Mouse (Mus musculus): ENCODE measurements at regions not wholly inside any gene's neighbourhood (a gene's known extent, or its start where the extent isn't known, plus 50 kb on each side); places are given as distances from the start of the nearest gene placed in this dataset.
"Not testable (repeated sequence)": the region's sequence is repeated elsewhere in the genome, so short reads cannot be mapped to it uniquely, and the experiment has no call there.

DNA sequence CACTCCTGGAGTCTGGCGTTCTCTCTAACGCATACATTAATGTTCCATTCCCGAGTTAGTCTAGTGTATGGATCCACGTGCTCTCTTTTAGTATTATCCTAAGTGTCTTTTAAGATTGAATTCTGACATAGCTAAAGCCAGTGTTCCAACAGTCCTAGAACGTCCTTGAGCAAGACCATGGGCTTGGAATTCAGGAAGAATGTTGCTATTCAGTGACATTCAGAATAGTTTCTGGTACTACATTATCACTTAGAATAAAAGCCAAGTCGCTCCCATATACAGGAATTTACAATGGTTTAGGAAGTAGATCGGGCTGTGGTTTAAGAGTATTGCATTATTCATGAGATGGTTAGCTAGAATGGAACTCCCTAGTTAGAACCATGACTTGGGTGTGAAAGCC is 277.6 kb upstream of the Klf6 start:
- H3K36me3 ChIP-seq; H3K27ac ChIP-seq (ENCODE audit: poor library complexity, severe bottlenecking); H3K9ac ChIP-seq; H3K9me3 ChIP-seq (replicated peaks); H3K4me1 ChIP-seq (replicated peaks); H3K4me2 ChIP-seq; H3K4me3 ChIP-seq; H3K27me3 ChIP-seq (replicated peaks); ATAC-seq (ENCODE audit: insufficient number of reproducible peaks, low FRiP score): not testable (repeated sequence)
- 80% methylated on average over 7 of the region's 7 CpGs for WGBS

DNA sequence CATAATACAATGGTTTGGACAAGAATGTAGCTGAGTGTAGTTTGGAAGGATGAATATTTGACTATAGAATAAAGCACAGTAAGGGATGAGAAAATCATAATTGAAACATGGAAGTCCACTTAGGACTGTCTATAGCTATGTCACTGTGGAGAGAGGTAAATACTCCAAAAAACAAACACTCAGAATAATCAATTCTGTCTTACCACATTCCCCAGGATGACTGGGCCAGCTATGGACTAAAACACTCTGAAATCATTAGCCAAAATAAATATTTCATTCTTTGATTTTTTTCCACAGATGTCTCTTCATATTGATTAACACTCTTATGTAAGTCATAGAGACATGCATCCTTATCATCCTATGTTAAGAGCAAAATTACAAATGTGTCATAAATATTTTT is 274.1 kb upstream of the Klf6 start:
- ATAC-seq (ENCODE audit: insufficient number of reproducible peaks, low FRiP score) = no peak
- H3K27ac ChIP-seq (ENCODE audit: poor library complexity, severe bottlenecking) = no peak overlapping the region
- H3K4me3 ChIP-seq = no peak overlapping the region
- no peak overlapping the region for H3K4me2 ChIP-seq
- H3K36me3 ChIP-seq = no peaks in the 10 kb centered on the region
- H3K9me3 ChIP-seq (replicated peaks) = no peaks in the 10 kb centered on the region
- 0 out of 2 replicates have a peak, but pooled peaks cover 3% of the 10 kb centered on the region for H3K4me1 ChIP-seq (replicated peaks)
- H3K27me3 ChIP-seq (replicated peaks) = no peaks in the 10 kb centered on the region
- H3K9ac ChIP-seq = no peak overlapping the region

DNA sequence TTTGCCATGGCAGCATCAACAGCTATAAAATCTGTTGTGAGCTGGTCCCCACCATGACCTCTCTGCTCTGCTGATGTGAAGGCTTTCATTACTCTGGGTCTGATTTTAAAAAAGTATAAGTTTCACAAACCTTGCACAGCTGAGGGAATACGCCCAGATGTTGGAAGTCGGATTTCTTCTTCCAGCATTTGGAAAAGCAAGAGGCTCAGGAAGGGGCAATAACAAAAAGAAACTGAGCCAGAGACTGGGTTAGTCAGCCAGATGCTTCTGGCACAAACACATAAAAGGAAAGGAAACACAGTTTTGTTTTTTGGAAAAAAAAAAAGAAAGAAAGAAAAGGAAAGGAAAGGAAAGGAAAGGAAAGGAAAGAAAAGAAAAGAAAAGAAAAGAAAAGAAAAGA is 270.0 kb upstream of the Klf6 start:
- Histone ChIP-seq H3K36me3 (no peaks in the 10 kb centered on the region), H3K4me1 (replicated peaks) (peaks cover 12% of the 10 kb centered on the region; the same call in 1 of the 2 replicates), H3K4me2 (no peak overlapping the region), H3K4me3 (no peak overlapping the region), H3K9me3 (replicated peaks) (no peaks in the 10 kb centered on the region), H3K27ac (ENCODE audit: poor library complexity, severe bottlenecking) (no peak overlapping the region), H3K9ac (no peak overlapping the region), H3K27me3 (replicated peaks) (no peaks in the 10 kb centered on the region)
- ATAC-seq (ENCODE audit: insufficient number of reproducible peaks, low FRiP score) = no peak
- WGBS = 77% methylated on average over 2 of the region's 2 CpGs

DNA sequence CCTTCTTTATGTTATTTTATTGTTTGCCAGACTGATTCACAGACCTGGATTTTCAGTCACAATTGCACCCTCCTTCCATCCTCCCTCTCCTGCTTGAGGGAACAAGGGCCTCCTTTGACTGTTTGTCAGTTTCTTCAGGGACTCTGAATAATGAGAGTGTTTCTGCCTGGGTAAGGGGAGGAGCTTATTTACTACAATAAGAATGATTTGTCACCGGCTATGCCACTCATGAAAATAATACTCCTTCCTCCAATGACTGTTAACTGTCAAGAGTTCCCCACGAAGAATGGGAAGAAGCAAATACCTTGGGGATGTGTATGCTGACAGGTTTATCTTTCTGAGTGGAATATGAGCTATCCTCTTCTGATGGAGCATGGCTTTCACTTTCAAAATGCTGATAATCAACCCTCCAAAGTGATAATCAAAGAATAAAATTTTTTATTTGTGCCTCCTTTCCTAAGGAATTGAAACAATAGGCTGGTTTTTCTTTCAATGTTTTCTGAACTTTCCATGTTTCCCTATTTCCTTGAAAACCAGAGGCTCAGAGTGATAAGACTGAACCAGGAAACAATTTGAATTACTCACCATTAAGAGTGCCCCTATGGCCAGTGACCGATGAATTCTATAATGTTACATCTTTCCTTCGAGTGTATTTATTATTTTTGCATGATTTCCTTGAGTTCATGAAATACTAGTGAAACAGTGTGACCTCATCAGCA is 269.3 kb upstream of the Klf6 start:
- peak overlapping the region; percentile 33; the same call in 1 of the 2 replicates for H3K27ac ChIP-seq (ENCODE audit: poor library complexity, severe bottlenecking)
- H3K4me1 ChIP-seq (replicated peaks) = peaks cover 12% of the 10 kb centered on the region; the same call in 1 of the 2 replicates
- no peaks in the 10 kb centered on the region for H3K36me3 ChIP-seq
- H3K27me3 ChIP-seq (replicated peaks) = no peaks in the 10 kb centered on the region
- H3K4me2 ChIP-seq = peak overlapping the region; percentile 21; the same call in 1 of the 2 replicates
- 33% methylated on average over 4 of the region's 4 CpGs for WGBS
- ATAC-seq (ENCODE audit: insufficient number of reproducible peaks, low FRiP score) = peak; percentile 59; the same call in 1 of the 2 replicates
- H3K4me3 ChIP-seq = no peak overlapping the region
- H3K9ac ChIP-seq = no peak overlapping the region
- no peaks in the 10 kb centered on the region for H3K9me3 ChIP-seq (replicated peaks)

DNA sequence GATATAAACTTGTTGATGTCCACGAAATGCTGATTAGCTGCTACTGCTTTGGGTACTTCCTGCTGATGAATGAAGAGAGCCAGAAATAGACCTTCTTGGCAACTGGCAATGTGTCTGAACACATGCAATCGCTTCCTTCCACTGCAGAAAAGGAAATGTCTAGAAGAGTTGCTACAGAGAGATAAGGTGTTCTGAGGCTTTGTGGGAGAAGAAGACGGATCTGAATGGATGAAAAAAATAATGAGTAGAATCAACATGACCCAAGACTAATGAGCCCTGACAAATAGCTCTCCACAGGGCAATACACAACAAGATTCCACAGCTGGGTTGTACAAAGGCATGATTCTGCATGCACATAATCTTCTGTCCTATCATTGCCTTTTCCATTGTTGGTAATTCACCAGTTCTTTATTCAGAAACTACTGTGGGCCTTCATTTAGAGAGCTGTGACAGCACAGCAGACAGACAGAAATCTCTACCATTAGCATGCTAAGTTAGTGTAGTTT is 268.7 kb upstream of the Klf6 start:
- Histone ChIP-seq H3K9me3 (replicated peaks) (no peaks in the 10 kb centered on the region), H3K9ac (no peak overlapping the region), H3K27ac (ENCODE audit: poor library complexity, severe bottlenecking) (peak overlapping the region; percentile 65), H3K4me1 (replicated peaks) (peaks cover 12% of the 10 kb centered on the region; the same call in 1 of the 2 replicates), H3K36me3 (no peaks in the 10 kb centered on the region), H3K4me3 (no peak overlapping the region), H3K27me3 (replicated peaks) (no peaks in the 10 kb centered on the region), H3K4me2 (no peak overlapping the region)
- WGBS = 4% methylated on average over 3 of the region's 3 CpGs
- peak; percentile 76 for ATAC-seq (ENCODE audit: insufficient number of reproducible peaks, low FRiP score)

DNA sequence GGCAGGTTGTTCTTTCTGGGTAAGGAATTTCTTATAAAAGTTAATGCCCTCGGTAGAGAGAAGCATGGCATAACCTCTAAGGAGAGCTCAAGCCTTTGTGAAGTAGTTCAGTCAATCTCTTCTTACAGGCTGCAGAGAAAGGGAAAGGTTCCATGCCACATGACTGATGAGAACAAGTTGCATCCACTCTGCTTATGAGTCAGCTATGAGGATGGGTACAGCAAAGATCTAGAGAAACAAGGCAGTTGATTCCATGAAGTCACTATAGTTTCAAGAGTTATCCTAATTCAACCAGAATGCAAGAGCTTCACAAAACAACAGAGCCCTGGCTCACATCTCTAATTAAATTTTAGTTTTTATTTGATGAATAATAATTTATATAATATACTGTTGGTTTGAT is 259.6 kb upstream of the Klf6 start:
- no peak overlapping the region for H3K4me2 ChIP-seq
- WGBS = 68% methylated on average over 1 of the region's 1 CpGs
- H3K27me3 ChIP-seq (replicated peaks) = no peaks in the 10 kb centered on the region
- no peaks in the 10 kb centered on the region for H3K36me3 ChIP-seq
- ATAC-seq (ENCODE audit: insufficient number of reproducible peaks, low FRiP score) = no peak
- H3K4me3 ChIP-seq = no peak overlapping the region
- no peak overlapping the region for H3K27ac ChIP-seq (ENCODE audit: poor library complexity, severe bottlenecking)
- no peaks in the 10 kb centered on the region for H3K9me3 ChIP-seq (replicated peaks)
- peaks cover 12% of the 10 kb centered on the region for H3K4me1 ChIP-seq (replicated peaks)
- H3K9ac ChIP-seq = no peak overlapping the region

DNA sequence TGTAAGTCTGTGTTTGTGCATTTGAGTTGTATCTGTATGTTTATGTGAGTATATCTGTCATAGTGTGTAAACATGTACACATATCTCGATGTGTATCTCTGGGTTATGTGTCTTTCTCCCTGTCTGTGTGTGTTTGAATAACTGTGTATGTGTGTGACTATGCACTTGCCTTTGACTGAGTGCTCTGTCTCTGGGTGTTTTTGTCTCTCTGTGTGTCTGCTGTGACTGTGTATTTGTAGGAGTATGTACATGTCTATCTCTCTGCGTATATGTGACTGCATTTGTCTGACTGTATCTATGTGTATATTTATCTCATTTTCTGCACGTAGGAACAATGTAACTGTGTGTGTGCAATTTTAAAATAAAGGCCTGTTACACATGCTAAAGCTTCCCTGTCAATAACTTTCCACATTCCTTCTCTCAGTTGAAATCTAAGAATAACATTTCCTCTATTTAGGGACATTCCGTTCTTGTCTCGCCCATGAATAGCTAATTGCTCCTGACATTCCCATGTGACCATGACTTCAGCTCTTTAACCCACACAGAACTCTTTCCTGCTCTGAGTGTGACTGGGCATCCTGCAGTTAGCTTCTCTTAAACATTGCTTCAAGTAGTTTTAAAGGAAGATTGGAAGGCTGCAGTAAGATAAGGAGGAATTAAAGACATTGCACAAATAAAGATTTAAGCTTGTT is 257.2 kb upstream of the Klf6 start:
- no peak overlapping the region for H3K4me3 ChIP-seq
- 23% methylated on average over 5 of the region's 5 CpGs for WGBS
- no peak overlapping the region for H3K4me2 ChIP-seq
- H3K9me3 ChIP-seq (replicated peaks) = no peaks in the 10 kb centered on the region
- no peaks in the 10 kb centered on the region for H3K27me3 ChIP-seq (replicated peaks)
- peaks cover 12% of the 10 kb centered on the region for H3K4me1 ChIP-seq (replicated peaks)
- peak; percentile 75; the same call in 1 of the 2 replicates for ATAC-seq (ENCODE audit: insufficient number of reproducible peaks, low FRiP score)
- H3K27ac ChIP-seq (ENCODE audit: poor library complexity, severe bottlenecking) = peak overlapping the region; percentile 87
- no peaks in the 10 kb centered on the region for H3K36me3 ChIP-seq
- H3K9ac ChIP-seq = no peak overlapping the region

DNA sequence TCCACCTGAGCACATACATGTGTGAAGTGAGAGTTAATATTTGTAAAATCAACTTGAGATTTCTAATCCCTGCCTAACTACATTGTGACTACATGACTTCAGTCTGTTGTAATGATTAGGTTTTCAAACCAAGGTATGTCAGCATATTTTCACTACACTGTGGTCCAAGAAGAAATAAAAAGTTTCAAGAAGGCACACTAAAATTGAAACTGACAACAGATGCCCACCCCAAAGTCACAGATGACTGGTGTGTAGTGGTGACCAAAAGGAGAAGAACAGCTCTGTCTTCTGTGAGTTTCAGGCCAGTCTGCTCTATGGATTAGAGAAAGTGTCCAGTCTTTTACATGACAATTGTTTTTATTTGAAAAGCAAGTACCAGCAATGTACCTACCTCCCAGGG is 255.9 kb upstream of the Klf6 start:
- Histone ChIP-seq H3K4me1 (replicated peaks) (peaks cover 12% of the 10 kb centered on the region), H3K4me3 (no peak overlapping the region), H3K36me3 (no peaks in the 10 kb centered on the region), H3K27me3 (replicated peaks) (no peaks in the 10 kb centered on the region), H3K9ac (no peak overlapping the region), H3K27ac (ENCODE audit: poor library complexity, severe bottlenecking) (no peak overlapping the region), H3K9me3 (replicated peaks) (no peaks in the 10 kb centered on the region), H3K4me2 (no peak overlapping the region)
- ATAC-seq (ENCODE audit: insufficient number of reproducible peaks, low FRiP score) = no peak

DNA sequence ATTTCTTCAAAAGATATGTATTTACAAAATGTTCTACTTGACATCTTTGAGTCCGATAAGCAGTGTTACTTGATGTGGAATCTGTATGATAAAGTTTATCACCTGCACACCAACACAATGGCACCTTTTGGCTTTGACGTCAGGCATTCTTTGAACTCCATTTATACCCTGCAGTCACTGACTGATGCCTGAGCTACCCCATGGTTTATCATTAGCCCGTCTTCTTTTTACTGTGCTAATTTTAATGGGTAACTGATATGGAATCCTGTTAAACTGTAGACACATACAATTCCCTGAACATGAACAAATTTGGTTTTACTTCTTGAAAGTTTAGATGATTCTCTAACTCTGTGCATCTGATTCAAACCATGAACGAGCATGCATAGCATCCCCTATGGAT is 253.8 kb upstream of the Klf6 start:
- Histone ChIP-seq H3K9me3 (replicated peaks) (no peaks in the 10 kb centered on the region), H3K27ac (ENCODE audit: poor library complexity, severe bottlenecking) (no peak overlapping the region), H3K4me1 (replicated peaks) (peaks cover 12% of the 10 kb centered on the region), H3K4me3 (no peak overlapping the region), H3K27me3 (replicated peaks) (no peaks in the 10 kb centered on the region), H3K36me3 (no peaks in the 10 kb centered on the region), H3K9ac (no peak overlapping the region), H3K4me2 (no peak overlapping the region)
- WGBS = 67% methylated on average over 4 of the region's 4 CpGs
- no peak for ATAC-seq (ENCODE audit: insufficient number of reproducible peaks, low FRiP score)

DNA sequence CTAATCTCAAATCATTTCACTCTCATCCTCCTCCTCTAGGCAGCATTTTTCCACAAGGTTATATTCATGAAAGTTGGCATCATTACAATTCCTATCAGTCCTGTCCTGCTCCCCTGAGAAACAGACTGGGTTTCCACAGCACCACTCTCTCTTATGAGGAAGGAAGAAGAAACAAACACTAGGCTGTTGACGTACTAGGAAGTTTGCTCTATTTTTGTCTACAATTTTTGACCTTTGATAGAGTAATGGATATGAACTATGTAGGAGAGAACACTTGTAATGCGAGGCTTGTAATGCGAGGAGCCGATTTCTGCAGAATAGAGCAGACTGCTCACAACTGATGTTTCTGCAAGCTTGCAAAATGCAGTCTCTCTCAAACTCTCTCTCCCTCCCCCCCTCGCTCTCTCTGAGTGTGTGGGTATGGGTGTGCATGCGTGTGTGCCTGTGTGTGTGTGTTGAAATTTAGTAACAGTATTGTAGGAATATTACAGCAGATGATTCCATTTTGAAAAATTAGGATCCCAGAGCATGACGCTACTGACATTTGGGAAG is 247.0 kb upstream of the Klf6 start:
- Histone ChIP-seq H3K9ac (no peak overlapping the region), H3K27me3 (replicated peaks) (no peaks in the 10 kb centered on the region), H3K27ac (ENCODE audit: poor library complexity, severe bottlenecking) (0 out of 2 replicates have a peak overlapping the region, but pooled peaks have one; percentile 24), H3K4me2 (no peak overlapping the region), H3K4me1 (replicated peaks) (peaks cover 9% of the 10 kb centered on the region), H3K4me3 (no peak overlapping the region), H3K36me3 (no peaks in the 10 kb centered on the region), H3K9me3 (replicated peaks) (no peaks in the 10 kb centered on the region)
- WGBS = 72% methylated on average over 7 of the region's 7 CpGs
- peak; percentile 18; the same call in 1 of the 2 replicates for ATAC-seq (ENCODE audit: insufficient number of reproducible peaks, low FRiP score)

DNA sequence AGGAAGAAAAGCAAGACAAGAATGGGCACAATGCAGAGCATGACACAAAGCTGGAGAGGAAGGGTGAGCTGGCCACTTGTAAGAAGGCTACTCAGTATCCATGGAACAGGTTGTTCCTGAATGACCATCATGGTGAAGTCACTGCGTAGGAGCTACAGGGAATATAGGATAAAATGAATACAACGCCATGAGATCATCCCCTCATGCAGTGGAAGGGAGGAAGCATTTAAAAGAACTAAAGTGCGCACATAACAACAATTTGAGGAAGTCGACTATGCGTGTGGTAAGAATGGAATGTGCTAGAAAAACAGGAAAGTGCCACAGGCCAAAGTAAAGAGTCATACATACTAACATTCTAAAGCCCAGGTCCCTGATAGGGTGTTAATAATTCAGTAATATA is 246.4 kb upstream of the Klf6 start:
- Histone ChIP-seq H3K9ac (no peak overlapping the region), H3K27me3 (replicated peaks) (no peaks in the 10 kb centered on the region), H3K4me1 (replicated peaks) (peaks cover 9% of the 10 kb centered on the region), H3K36me3 (no peaks in the 10 kb centered on the region), H3K4me3 (no peak overlapping the region), H3K9me3 (replicated peaks) (no peaks in the 10 kb centered on the region), H3K27ac (ENCODE audit: poor library complexity, severe bottlenecking) (no peak overlapping the region), H3K4me2 (no peak overlapping the region)
- 73% methylated on average over 5 of the region's 5 CpGs for WGBS
- ATAC-seq (ENCODE audit: insufficient number of reproducible peaks, low FRiP score) = peak; percentile 63; the same call in 1 of the 2 replicates
